Mouse (Mus musculus) ovary, adult 10 weeks (tissue): ENCODE results near the gene Zfp977. TPM values are rescaled to one million over a fixed set of nuclear protein-coding genes. Genes with fewer than 3 reads are reported as not detected.

Source experiments
- polyA plus RNA-seq: library from polyadenylated mRNA; stranded (reverse); fragments of 350-450 nt; fragmentation: Illumina TruSeq; extraction: RNeasy Lipid Tissue Mini Kit (QIAGEN cat#74804); gene quantifications from one replicate; pipeline ENCODE4 v1.2.3, GENCODE M21; 2014

Zfp977 gene
- 11.1 TPM for polyA plus RNA-seq

GRCm38 (mm10) chr7:42592413-42592812, at the start of gene Zfp977:
Gene Zfp977 (minus strand): TSS chr7:42592547.

GRCm38 (mm10) chr7:42578488-42578887, 13.9 kb downstream of the Zfp977 start, which contains the start of gene Gm21028:
Gene Gm21028 (minus strand): TSS chr7:42578588.

Other genes with a start within 250 kb of the Zfp977 start
- gene 4933421I07Rik, start 144.4 kb downstream of the Zfp977 start, polyA plus RNA-seq, result not detected
- gene Zfp141, start 86.8 kb downstream of the Zfp977 start, polyA plus RNA-seq, result 47.0 TPM
- gene Gm21028, start 14.0 kb downstream of the Zfp977 start, polyA plus RNA-seq, result not detected
- 28.8 TPM for gene Zfp976, start 50.0 kb upstream of the Zfp977 start, polyA plus RNA-seq
- gene Zfp975, start 100.2 kb upstream of the Zfp977 start, polyA plus RNA-seq, result 56.1 TPM
- not detected for gene Gm17067, start 134.5 kb upstream of the Zfp977 start, polyA plus RNA-seq
- not detected for gene Vmn2r62, start 201.0 kb upstream of the Zfp977 start, polyA plus RNA-seq